Mouse (Mus musculus) heart, postnatal 0 days (tissue): ENCODE data around the gene Meis2. TPM values are rescaled to one million over a fixed set of nuclear protein-coding genes. Genes with fewer than 3 reads are reported as not detected.

ENCODE experiments used
- ATAC-seq: fragments of 200-750 bp; cut with Nextera tagmentation; 2 replicates; pipeline ENCODE4 v1.8.0; 2017; ENCODE audit warnings: low read depth, moderate number of reproducible peaks, moderate library complexity; ENCODE audit not compliant: insufficient read depth
- DNase-seq: peaks from one replicate; pipeline ENCODE4 v3.0.0-alpha.2; 2016; ENCODE audit warnings: low spot score
- H3K27ac ChIP-seq: fragments of 300-500 bp; sonication (generic); 2 replicates; pipeline ENCODE4 v1.5.1; 2014; ENCODE audit warnings: low read depth, mild to moderate bottlenecking
- H3K27me3 ChIP-seq: fragments of 300-500 bp; sonication (generic); 2 replicates; pipeline ENCODE4 v1.6.1; 2014; ENCODE audit warnings: low read length, mixed read lengths; ENCODE audit not compliant: control insufficient read depth, insufficient read depth
- H3K36me3 ChIP-seq: fragments of 300-500 bp; sonication (generic); replicated peaks from 2 replicates; pipeline ENCODE4 v1.6.1; 2014; ENCODE audit warnings: low read length, mixed read lengths; ENCODE audit not compliant: control insufficient read depth, insufficient read depth
- H3K4me1 ChIP-seq: fragments of 300-500 bp; sonication (generic); 2 replicates; pipeline ENCODE4 v1.6.1; 2014; ENCODE audit warnings: antibody characterized with exemption; ENCODE audit not compliant: control insufficient read depth, insufficient read depth
- H3K4me2 ChIP-seq: fragments of 300-500 bp; sonication (generic); 2 replicates; pipeline ENCODE4 v1.6.1; 2014; ENCODE audit warnings: low read depth, mild to moderate bottlenecking, low read length, moderate library complexity
- H3K4me3 ChIP-seq: fragments of 300-500 bp; sonication (generic); 2 replicates; pipeline ENCODE4 v1.5.1; 2014; ENCODE audit warnings: low read depth, low read length
- H3K9ac ChIP-seq: fragments of 300-500 bp; sonication (generic); replicated peaks from 2 replicates; pipeline ENCODE4 v1.6.1; 2014; ENCODE audit warnings: low read depth, low read length, mixed read lengths
- H3K9me3 ChIP-seq: fragments of 300-500 bp; sonication (generic); replicated peaks from 2 replicates; pipeline ENCODE4 v1.6.1; 2016; ENCODE audit warnings: low read length; ENCODE audit not compliant: control insufficient read depth
- CTCF ChIP-seq: IDR thresholded peaks from 2 replicates; pipeline ENCODE4 v1.5.1; 2016; ENCODE audit warnings: antibody characterized with exemption, control low read depth, low read depth
- EP300 ChIP-seq: IDR thresholded peaks from 2 replicates; pipeline ENCODE4 v1.6.1; 2016; ENCODE audit warnings: antibody characterized with exemption, low read depth
- WGBS: fragments of 180-500 bp; shearing (Covaris S2); extraction: QIAGEN DNeasy Blood & Tissue Kit; methylation state at CpG from one replicate; pipeline ENCODE4 v1.1.7; 2014; 5-methylcytosine and 5-hydroxymethylcytosine counted together
- polyA plus RNA-seq: library from polyadenylated mRNA; unstranded; fragments of >200 nt; fragmentation: Nextera tagmentation; extraction: Ambion mirVana; gene quantifications from 2 replicates; pipeline ENCODE4 v1.2.1, GENCODE M21; 2015
- total RNA-seq: library from RNA; depleted of rRNA; stranded (reverse); fragments of >200 nt; gene quantifications from 2 replicates; pipeline ENCODE4 v1.2.3, GENCODE M21; 2014; ENCODE audit warnings: low replicate concordance

The Meis2 gene
- total and polyA plus RNA-seq, 2 experiments from 2014 or later: 15.4 to 42.2 TPM

DNA sequence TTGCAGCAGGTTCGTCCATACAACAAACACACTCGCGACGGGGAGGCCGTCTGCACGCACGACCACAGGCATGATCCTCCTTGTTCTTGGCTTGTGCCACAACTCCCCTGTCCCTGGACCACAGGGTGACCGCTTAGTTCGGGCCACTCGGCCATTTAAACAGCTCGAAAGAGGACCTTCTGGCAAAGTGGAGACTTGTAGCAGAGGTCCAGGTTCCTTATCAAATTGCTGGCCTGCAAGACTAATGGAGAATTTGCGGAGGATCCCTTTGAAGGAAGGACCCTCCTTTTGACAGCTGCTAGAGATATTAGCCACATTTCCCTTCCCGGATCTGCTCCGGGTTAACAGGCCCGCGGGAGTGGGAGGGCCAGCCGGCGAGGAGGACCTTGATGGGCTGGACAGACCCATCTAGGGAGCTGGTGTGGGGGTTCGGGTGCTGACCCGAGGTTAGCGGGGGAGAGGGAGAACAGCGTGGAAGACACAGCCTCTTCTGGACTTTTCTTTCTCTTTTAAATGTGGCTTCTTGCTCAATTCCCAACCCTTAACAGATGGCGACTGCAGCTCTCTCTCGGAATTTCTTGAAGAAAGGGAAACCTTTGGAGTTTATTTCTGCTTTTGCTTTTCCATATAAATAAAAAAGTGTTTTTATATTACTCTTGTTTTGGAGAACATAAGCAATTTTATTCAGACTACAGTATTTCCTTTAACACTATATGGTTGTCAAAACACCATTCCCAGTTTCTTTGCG lies 204.9 kb downstream of the Meis2 start:
- H3K27me3 ChIP-seq: peaks cover 23% of the 10 kb centered on the region
- H3K36me3 ChIP-seq: peaks cover 3% of the 10 kb centered on the region
- no peak overlapping the region; the same call in 1 of the 2 replicates for H3K27ac ChIP-seq
- 14% methylated on average over 25 of the region's 25 CpGs for WGBS
- peak overlapping the region; percentile 69 for H3K4me2 ChIP-seq
- DNase-seq (peak; percentile 47), ATAC-seq (0 out of 2 replicates have a peak, but pooled peaks have one; percentile 34)
- no peaks in the 10 kb centered on the region for H3K9me3 ChIP-seq
- peak overlapping the region; percentile 43 for H3K4me3 ChIP-seq
- H3K4me1 ChIP-seq: peaks cover 12% of the 10 kb centered on the region; the same call in 1 of the 2 replicates
- TF ChIP-seq CTCF (no peak), EP300 (no peak)
- no peak overlapping the region for H3K9ac ChIP-seq

DNA sequence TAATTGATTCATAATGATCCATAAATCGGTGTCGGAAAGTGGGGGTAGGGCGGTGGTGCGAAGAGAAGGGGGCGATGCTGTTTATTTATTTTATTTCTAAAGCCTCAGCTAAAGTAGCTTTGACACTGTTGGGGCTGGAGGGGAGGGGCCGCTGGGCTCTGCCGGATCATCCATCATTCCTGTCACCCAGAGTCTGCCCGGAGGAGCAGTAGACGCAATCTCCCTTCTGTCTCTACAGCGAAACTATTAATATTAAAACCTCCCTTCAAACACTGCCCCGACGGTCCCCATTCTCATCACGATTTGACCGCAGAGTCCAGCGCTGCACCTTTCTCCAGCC lies 205.5 kb downstream of the Meis2 start:
- peaks cover 12% of the 10 kb centered on the region; the same call in 1 of the 2 replicates for H3K4me1 ChIP-seq
- DNase-seq (peak; percentile 39), ATAC-seq (no peak)
- no peak overlapping the region for H3K27ac ChIP-seq
- H3K9ac ChIP-seq: no peak overlapping the region
- peak overlapping the region; percentile 69 for H3K4me2 ChIP-seq
- H3K36me3 ChIP-seq: peaks cover 3% of the 10 kb centered on the region
- no peak for TF ChIP-seq EP300
- no peak for TF ChIP-seq CTCF
- no peaks in the 10 kb centered on the region for H3K9me3 ChIP-seq
- H3K27me3 ChIP-seq: peaks cover 23% of the 10 kb centered on the region
- H3K4me3 ChIP-seq: peak overlapping the region; percentile 43
- 3% methylated on average over 15 of the region's 15 CpGs for WGBS

DNA sequence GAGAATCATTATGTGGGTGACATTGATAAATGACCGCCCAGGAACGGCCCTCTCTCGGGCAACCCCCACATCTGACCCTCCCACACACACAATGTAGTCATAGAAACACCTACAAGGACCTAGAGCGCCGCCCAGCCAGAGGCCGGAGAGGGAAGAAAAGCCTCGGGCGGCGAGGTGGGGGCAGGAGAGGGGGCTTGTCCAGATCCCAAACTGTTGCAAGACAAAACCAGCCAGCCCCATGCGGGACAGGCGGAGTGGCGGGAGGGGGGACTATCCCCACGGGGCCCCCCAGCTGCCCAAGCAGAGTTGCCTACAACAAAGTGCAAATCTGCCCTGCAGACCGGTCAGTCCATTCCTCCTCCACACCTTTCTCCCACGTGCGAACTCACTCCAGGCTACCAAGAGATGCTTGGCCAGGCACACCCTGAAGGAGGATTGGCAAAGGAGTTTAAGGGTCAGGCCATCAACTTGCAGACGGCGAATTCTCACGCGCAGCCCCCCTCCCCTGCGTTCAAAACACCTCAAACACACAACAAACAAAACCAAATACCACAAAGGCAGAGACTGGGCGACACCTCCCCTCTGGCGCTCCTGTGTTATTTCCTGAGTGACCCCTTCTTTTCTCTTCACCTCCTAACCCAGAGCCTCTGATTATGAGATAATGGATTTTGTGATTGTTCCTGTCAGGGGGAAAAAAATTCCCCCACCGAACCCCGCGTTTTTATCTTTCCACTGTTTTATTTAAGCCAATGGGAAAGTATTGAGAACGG lies 206.1 kb downstream of the Meis2 start:
- TF ChIP-seq CTCF (no peak), EP300 (no peak)
- H3K27me3 ChIP-seq: peaks cover 28% of the 10 kb centered on the region
- H3K4me3 ChIP-seq: peak overlapping the region; percentile 43
- WGBS: 8% methylated on average over 27 of the region's 27 CpGs
- H3K9me3 ChIP-seq: no peaks in the 10 kb centered on the region
- H3K4me2 ChIP-seq: peak overlapping the region; percentile 69
- DNase-seq (peak; percentile 54), ATAC-seq (peak; percentile 40)
- H3K4me1 ChIP-seq: peaks cover 12% of the 10 kb centered on the region; the same call in 1 of the 2 replicates
- H3K36me3 ChIP-seq: peaks cover 3% of the 10 kb centered on the region
- no peak overlapping the region for H3K27ac ChIP-seq
- H3K9ac ChIP-seq: peak overlapping the region; percentile 40

DNA sequence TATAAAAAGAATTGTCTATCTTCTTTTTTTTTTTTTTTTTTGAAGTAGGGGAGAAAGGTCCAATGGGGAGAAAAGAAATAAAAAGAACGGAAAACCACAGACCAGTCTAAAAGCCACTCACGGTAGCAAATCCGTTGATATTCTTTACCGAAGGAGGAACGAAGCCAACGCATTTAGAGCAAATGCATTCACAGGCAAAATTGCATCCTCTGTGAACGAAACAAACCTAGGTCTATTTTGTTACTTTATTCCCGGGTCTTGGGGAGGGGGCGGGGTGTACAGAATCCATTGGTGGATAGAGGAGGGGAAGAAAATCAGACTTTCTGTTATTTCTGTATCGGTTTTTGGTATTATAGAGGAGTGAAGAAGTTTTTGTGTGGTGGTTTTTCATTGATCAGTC lies 206.7 kb downstream of the Meis2 start:
- no peaks in the 10 kb centered on the region for H3K9me3 ChIP-seq
- peaks cover 34% of the 10 kb centered on the region for H3K27me3 ChIP-seq
- no peak overlapping the region for H3K27ac ChIP-seq
- H3K9ac ChIP-seq: peak overlapping the region; percentile 40
- DNase-seq (no peak), ATAC-seq (no peak)
- peak overlapping the region; percentile 43 for H3K4me3 ChIP-seq
- TF ChIP-seq EP300 (no peak), CTCF (no peak)
- peaks cover 12% of the 10 kb centered on the region; the same call in 1 of the 2 replicates for H3K4me1 ChIP-seq
- 17% methylated on average over 10 of the region's 10 CpGs for WGBS
- no peaks in the 10 kb centered on the region for H3K36me3 ChIP-seq
- peak overlapping the region; percentile 69 for H3K4me2 ChIP-seq

DNA sequence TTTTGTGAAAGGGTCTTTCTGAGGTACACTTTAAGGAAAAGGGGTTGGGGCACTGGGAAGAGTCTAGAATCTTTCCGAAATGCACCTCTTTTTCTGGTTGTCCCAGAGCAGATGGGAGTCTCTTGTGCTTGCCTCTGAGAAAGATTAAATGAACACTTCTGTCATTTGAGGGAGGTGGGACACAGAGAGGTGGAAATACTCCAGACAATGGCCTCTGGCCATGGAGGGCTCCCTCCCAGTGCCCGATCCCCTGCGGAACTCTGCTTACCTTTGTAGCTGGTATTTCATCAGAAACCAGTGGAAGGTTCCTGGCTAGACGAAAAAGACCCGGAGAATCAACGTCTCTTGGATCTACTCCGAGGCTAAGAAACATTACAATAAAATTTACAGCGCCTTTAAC lies 207.4 kb downstream of the Meis2 start:
- DNase-seq: no peak
- no peak overlapping the region for H3K4me3 ChIP-seq
- 59% methylated on average over 8 of the region's 8 CpGs for WGBS

More for the DNA sequence above, 207.4 kb downstream of the Meis2 start:
- Histone ChIP-seq H3K9ac (no peak overlapping the region), H3K36me3 (no peaks in the 10 kb centered on the region), H3K27me3 (peaks cover 41% of the 10 kb centered on the region), H3K9me3 (no peaks in the 10 kb centered on the region), H3K4me2 (no peak overlapping the region), H3K4me1 (peaks cover 12% of the 10 kb centered on the region; the same call in 1 of the 2 replicates), H3K27ac (no peak overlapping the region)
- TF ChIP-seq CTCF (no peak), EP300 (no peak)
- ATAC-seq: no peak
